Mouse (Mus musculus): Measurements from ENCODE around the gene Necab3. TPM values are rescaled to one million over a fixed set of nuclear protein-coding genes. Genes with fewer than 3 reads are reported as not detected.

Gene Necab3
- 0.73 and 1.3 TPM in 2 replicates for polyA plus RNA-seq (2015; fragmentation: Nextera tagmentation; extraction: Ambion mirVana)

GRCm38 (mm10) chr2:154558264-154559039 lies at the start of gene Necab3:
Necab3 (minus strand) TSS chr2:154558890.

GRCm38 (mm10) chr2:154603638-154604153 lies 45.0 kb upstream of the Necab3 start, which contains the start of gene Pxmp4:
Pxmp4 (minus strand) TSS chr2:154603708.

GRCm38 (mm10) chr2:154569836-154570286 lies 11.2 kb upstream of the Necab3 start, which contains the start of gene E2f1:
E2f1 (minus strand) TSS chr2:154569892.

GRCm38 (mm10) chr2:154551476-154551875 lies 7.2 kb downstream of the Necab3 start, which contains the start of gene Actl10:
Actl10 (plus strand) TSS chr2:154551776.

GRCm38 (mm10) chr2:154546711-154547110 lies 12.0 kb downstream of the Necab3 start, which contains the start of gene 1700003F12Rik:
1700003F12Rik (plus strand) TSS chr2:154547085.

Other genes starting within 250 kb of the Necab3 start
- gene Cdk5rap1, start 185.9 kb downstream of the Necab3 start, polyA plus RNA-seq (2015; fragmentation: Nextera tagmentation; extraction: Ambion mirVana), result 11.7 and 24.9 TPM in 2 replicates
- 97.6 and 111 TPM in 2 replicates for gene Snta1, start 150.8 kb downstream of the Necab3 start, polyA plus RNA-seq (2015; fragmentation: Nextera tagmentation; extraction: Ambion mirVana)
- 16.8 and 17.4 TPM in 2 replicates for gene Cbfa2t2, start 122.4 kb downstream of the Necab3 start, polyA plus RNA-seq (2015; fragmentation: Nextera tagmentation; extraction: Ambion mirVana)
- gene 1700003F12Rik, start 11.8 kb downstream of the Necab3 start, polyA plus RNA-seq (2015; fragmentation: Nextera tagmentation; extraction: Ambion mirVana), result 1.0 and 1.3 TPM in 2 replicates
- not detected in 2 replicates for gene Actl10, start 7.1 kb downstream of the Necab3 start, polyA plus RNA-seq (2015; fragmentation: Nextera tagmentation; extraction: Ambion mirVana)
- gene E2f1, start 11.0 kb upstream of the Necab3 start, polyA plus RNA-seq (2015; fragmentation: Nextera tagmentation; extraction: Ambion mirVana), result 6.7 and 7.3 TPM in 2 replicates
- gene Pxmp4, start 44.8 kb upstream of the Necab3 start, polyA plus RNA-seq (2015; fragmentation: Nextera tagmentation; extraction: Ambion mirVana), result 22.3 and 27.5 TPM in 2 replicates
- gene Zfp341, start 54.4 kb upstream of the Necab3 start, polyA plus RNA-seq (2015; fragmentation: Nextera tagmentation; extraction: Ambion mirVana), result 0.28 and 0.32 TPM in 2 replicates
- gene 4930519P11Rik, start 54.5 kb upstream of the Necab3 start, polyA plus RNA-seq (2015; fragmentation: Nextera tagmentation; extraction: Ambion mirVana), result 0.39 and 0.97 TPM in 2 replicates
- gene Chmp4b, start 92.8 kb upstream of the Necab3 start, polyA plus RNA-seq (2015; fragmentation: Nextera tagmentation; extraction: Ambion mirVana), result 19.1 and 26.6 TPM in 2 replicates
- gene Gm14214, start 211.1 kb upstream of the Necab3 start, polyA plus RNA-seq (2015; fragmentation: Nextera tagmentation; extraction: Ambion mirVana), result not detected in 2 replicates
- 18.1 and 19.1 TPM in 2 replicates for gene Raly, start 232.2 kb upstream of the Necab3 start, polyA plus RNA-seq (2015; fragmentation: Nextera tagmentation; extraction: Ambion mirVana)
- 1.5 and 1.7 TPM in 2 replicates for gene a, start 232.5 kb upstream of the Necab3 start, polyA plus RNA-seq (2015; fragmentation: Nextera tagmentation; extraction: Ambion mirVana)

All from skeletal muscle tissue, postnatal 0 days (tissue).